Mouse (Mus musculus) brown adipose tissue, adult 24 weeks (tissue): ENCODE measurements around the gene Olfr1318. TPM values are rescaled to one million over a fixed set of nuclear protein-coding genes. Genes with fewer than 3 reads are reported as not detected.

Source experiments
- H3K27ac ChIP-seq: fragments of 200-500 bp; replicated peaks from 2 replicates; pipeline ENCODE4 v1.5.1; 2012; ENCODE audit warnings: low read depth, mild to moderate bottlenecking, low read length
- H3K4me1 ChIP-seq: fragments of 200-500 bp; 2 replicates; pipeline ENCODE4 v1.6.1; 2012; ENCODE audit warnings: low read length, mixed read lengths; ENCODE audit not compliant: control insufficient read depth, insufficient read depth, insufficient read length
- H3K4me3 ChIP-seq: fragments of 200-500 bp; 2 replicates; pipeline ENCODE4 v1.5.1; 2012; ENCODE audit warnings: low read depth, mild to moderate bottlenecking, low read length, moderate library complexity; ENCODE audit not compliant: insufficient read depth
- polyA plus RNA-seq: library from polyadenylated mRNA; stranded (reverse); fragments of >200 nt; gene quantifications from 2 replicates; pipeline ENCODE4 v1.2.4, GENCODE M21; 2012; ENCODE audit not compliant: missing spikeins, insufficient read depth, insufficient read length

Gene Olfr1318
- polyA plus RNA-seq, result not detected in 2 replicates

- Histone ChIP-seq H3K27ac (no peak within 1 kb of the TSS), H3K4me1 (no peaks in the 10 kb centered on the region), H3K4me3 (no peak within 1 kb of the TSS)
Measured at GRCm38 (mm10) chr2:112153898-112154297, at the start of gene Olfr1318. Gene Olfr1318, plus strand, starts transcription at chr2:112154198.

GRCm38 (mm10) chr2:112115340-112115739, 38.7 kb upstream of the Olfr1318 start, which contains the start of gene Olfr1315-ps1:
Gene Olfr1315-ps1, minus strand, starts transcription at chr2:112115440.
- Histone ChIP-seq H3K4me1 (no peaks in the 10 kb centered on the region), H3K4me3 (no peak within 1 kb of the TSS), H3K27ac (no peak within 1 kb of the TSS)

- no peaks in the 10 kb centered on the region for H3K4me1 ChIP-seq
- H3K27ac ChIP-seq, result no peak within 1 kb of the TSS
- H3K4me3 ChIP-seq, result no peak within 1 kb of the TSS
Measured at GRCm38 (mm10) chr2:112134877-112135276, 19.1 kb upstream of the Olfr1318 start, which contains the start of gene Olfr1316. Gene Olfr1316, minus strand, starts transcription at chr2:112134977.

GRCm38 (mm10) chr2:112140029-112140428, 14.0 kb upstream of the Olfr1318 start, which contains the start of gene Olfr1317:
Gene Olfr1317, plus strand, starts transcription at chr2:112140329.
- Histone ChIP-seq H3K4me1 (no peaks in the 10 kb centered on the region), H3K4me3 (no peak within 1 kb of the TSS), H3K27ac (no peak within 1 kb of the TSS)

GRCm38 (mm10) chr2:112196859-112197258, 42.9 kb downstream of the Olfr1318 start:
- Histone ChIP-seq H3K4me3 (no peak overlapping the region), H3K4me1 (no peaks in the 10 kb centered on the region), H3K27ac (no peak overlapping the region)

GRCm38 (mm10) chr2:112203056-112203455, 49.1 kb downstream of the Olfr1318 start:
- H3K27ac ChIP-seq, result no peak overlapping the region
- no peak overlapping the region for H3K4me3 ChIP-seq

More at GRCm38 (mm10) chr2:112203056-112203455, 49.1 kb downstream of the Olfr1318 start:
- H3K4me1 ChIP-seq, result no peaks in the 10 kb centered on the region

Other genes with a start within 250 kb of the Olfr1318 start
- gene Olfr1306, start 237.9 kb upstream of the Olfr1318 start, polyA plus RNA-seq, result not detected in 2 replicates
- not detected in 2 replicates for gene Olfr1307, start 204.8 kb upstream of the Olfr1318 start, polyA plus RNA-seq
- gene Olfr1308, start 189.3 kb upstream of the Olfr1318 start, polyA plus RNA-seq, result not detected in 2 replicates
- not detected in 2 replicates for gene Olfr1309, start 163.9 kb upstream of the Olfr1318 start, polyA plus RNA-seq
- gene Olfr1310, start 141.5 kb upstream of the Olfr1318 start, polyA plus RNA-seq, result not detected in 2 replicates
- not detected in 2 replicates for gene Olfr1311, start 129.8 kb upstream of the Olfr1318 start, polyA plus RNA-seq
- gene Olfr1312, start 104.0 kb upstream of the Olfr1318 start, polyA plus RNA-seq, result not detected in 2 replicates
- not detected in 2 replicates for gene Olfr1313, start 76.4 kb upstream of the Olfr1318 start, polyA plus RNA-seq
- not detected in 2 replicates for gene Olfr1314, start 57.4 kb upstream of the Olfr1318 start, polyA plus RNA-seq
- gene Olfr1315-ps1, start 38.8 kb upstream of the Olfr1318 start, polyA plus RNA-seq, result not detected in 2 replicates
- gene Olfr1316, start 19.2 kb upstream of the Olfr1318 start, polyA plus RNA-seq, result not detected in 2 replicates
- gene Olfr1317, start 13.9 kb upstream of the Olfr1318 start, polyA plus RNA-seq, result not detected in 2 replicates
- 1.3 and 2.0 TPM in 2 replicates for gene Lpcat4, start 85.3 kb downstream of the Olfr1318 start, polyA plus RNA-seq
- not detected in 2 replicates for gene Nutm1, start 105.1 kb downstream of the Olfr1318 start, polyA plus RNA-seq
- 166 and 235 TPM in 2 replicates for gene Nop10, start 107.7 kb downstream of the Olfr1318 start, polyA plus RNA-seq
- gene Slc12a6, start 111.6 kb downstream of the Olfr1318 start, polyA plus RNA-seq, result 10.4 and 10.8 TPM in 2 replicates
- gene Gm21985, start 112.1 kb downstream of the Olfr1318 start, polyA plus RNA-seq, result not detected in 2 replicates
- 122 and 128 TPM in 2 replicates for gene Emc4, start 213.8 kb downstream of the Olfr1318 start, polyA plus RNA-seq
- 6.1 and 8.6 TPM in 2 replicates for gene Katnbl1, start 225.0 kb downstream of the Olfr1318 start, polyA plus RNA-seq